Mouse (Mus musculus): Measurements from ENCODE around the gene Dnah9.

- TF ChIP-seq POLR2A (IDR thresholded peaks at IDR 0.05; ENCODE audit: borderline replicate concordance, extremely low read depth, insufficient read depth, insufficient read length, poor library complexity, severe bottlenecking) (no peak), CTCF (IDR thresholded peaks at IDR 0.05; ENCODE audit: borderline replicate concordance, extremely low read depth, insufficient read depth, insufficient read length) (no peak)
Observed at GRCm38 (mm10) chr11:65795896-65796295, 372.5 kb downstream of the Dnah9 start.
